Mouse (Mus musculus): ENCODE data around the gene Adgrb2.
A peak's percentile ranks its signal among the peaks of the same experiment; 100 is the strongest.

GRCm38 (mm10) chr4:129985671-129986441, 1.2 kb downstream of the Adgrb2 start:
- TF ChIP-seq CTCF (IDR thresholded peaks at IDR 0.05; ENCODE audit: low read depth) (peak; percentile 38), EP300 (IDR thresholded peaks at IDR 0.05; ENCODE audit: low read depth) (no peak)
